Mouse (Mus musculus): ENCODE results near the gene Fen1. TPM values are rescaled to one million over a fixed set of nuclear protein-coding genes. Genes with fewer than 3 reads are reported as not detected.

The Fen1 gene
- 10 to 100 TPM; 41.0 to 50.0 TPM for total RNA-seq (2023)

DNA sequence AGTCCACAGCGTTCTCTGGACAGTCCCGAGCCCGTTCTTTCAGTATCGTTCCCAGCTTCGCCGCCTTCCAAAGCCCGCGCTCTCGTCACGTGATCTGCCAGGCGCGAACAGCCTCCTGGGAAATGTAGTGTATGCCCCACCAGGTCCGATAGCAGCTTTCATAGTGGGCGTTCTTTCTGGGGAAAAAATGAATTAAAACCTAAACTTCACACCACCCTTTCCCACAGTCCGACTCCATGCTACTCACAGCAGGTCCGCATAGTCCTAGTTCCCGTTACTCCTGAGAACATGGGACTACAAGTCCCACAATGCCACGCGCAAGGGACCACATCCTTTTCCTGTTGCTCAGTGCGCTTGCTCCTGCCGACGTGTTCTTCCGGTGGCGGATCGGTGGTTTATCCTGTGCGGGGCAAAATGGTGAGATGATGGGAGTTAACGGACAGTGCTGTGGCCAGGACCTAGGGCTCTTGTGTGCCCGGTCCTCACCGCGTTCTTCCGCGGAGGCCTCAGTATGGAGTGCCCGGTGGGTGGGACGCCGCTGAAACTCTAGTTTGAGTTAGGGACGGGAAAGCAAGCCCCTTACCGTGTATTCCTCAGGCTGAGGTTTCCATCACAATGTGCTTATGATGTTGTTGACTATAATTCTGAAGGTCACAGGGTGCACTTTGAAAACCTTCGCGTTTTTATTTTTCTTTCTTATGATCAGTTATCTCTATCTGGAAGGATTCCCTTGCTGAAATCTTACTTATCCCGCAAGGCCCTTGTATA, at the start of gene Fen1, which contains the start of gene Tmem258:
TSS of gene Fen1 (minus strand) at position 322 of the 768 bp plus-strand sequence.
TSS of gene Tmem258 (plus strand) at position 167 of the 768 bp plus-strand sequence.

DNA sequence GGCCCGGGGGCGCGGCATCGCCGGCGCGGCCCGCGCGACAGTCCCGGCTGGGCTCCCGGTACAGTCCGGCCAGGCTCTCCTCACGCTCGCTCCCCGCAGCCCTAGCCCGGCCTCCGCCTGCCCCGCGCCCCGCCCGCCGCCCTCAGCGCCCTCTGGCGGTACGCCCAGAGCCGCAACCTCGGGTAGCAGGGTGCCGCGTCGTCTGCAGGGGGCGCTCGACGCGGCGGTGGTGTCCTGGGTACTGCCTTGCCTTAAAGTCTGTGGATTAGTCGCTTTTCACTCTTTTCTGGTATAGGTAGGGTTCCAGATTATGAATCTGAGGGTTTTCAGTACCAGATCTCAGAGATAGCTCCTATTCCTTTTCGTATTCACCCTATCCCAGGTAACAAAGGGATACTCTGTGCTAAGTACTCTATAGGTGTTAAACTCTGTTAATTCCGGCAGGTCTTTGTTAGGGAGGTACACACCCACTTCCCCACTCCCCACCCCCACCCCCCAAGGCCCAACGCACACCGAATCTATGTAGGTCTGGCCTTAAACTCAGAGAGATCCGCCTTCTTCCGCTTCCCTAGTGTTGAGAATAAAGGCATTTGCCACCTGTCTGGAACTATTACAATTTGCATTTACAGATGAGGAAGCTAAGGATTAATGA, 36.8 kb upstream of the Fen1 start, which contains the start of gene Myrf:
TSS of gene Myrf (minus strand) at position 95 of the 652 bp plus-strand sequence.

DNA sequence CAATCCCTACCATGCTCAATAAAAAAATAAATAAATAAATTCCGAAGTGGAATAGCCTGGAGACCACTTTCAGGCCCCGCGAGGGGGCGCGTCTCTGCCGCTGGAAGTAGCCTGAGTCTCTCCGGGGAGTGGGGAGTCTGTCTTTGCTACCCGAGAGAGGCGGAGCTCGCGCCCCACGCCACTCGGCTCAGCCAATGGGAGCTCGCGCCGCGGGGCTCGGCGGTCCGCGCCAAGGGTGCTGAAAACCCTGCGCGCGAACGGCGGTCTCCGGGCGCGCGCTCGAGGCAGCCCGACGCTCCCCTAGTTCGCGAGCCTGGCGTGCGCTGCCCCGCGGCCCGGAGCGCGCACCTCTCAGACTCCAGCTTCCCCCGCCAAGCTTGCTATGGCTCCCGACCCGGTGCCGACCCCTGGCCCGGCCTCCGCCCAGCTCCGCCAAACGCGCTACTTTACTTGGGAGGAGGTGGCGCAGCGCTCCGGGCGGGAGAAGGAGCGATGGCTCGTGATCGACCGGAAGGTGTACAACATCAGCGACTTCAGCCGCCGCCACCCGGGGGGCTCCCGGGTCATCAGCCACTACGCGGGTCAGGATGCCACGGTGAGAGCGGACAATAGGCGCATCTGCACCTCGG, 21.2 kb downstream of the Fen1 start, which contains the start of gene Fads1:
TSS of gene Fads1 (plus strand) at position 219 of the 629 bp plus-strand sequence.

Other genes with a start within 250 kb of the Fen1 start
- gene Fth1, start 223.6 kb downstream of the Fen1 start, total RNA-seq (2023) = 1,000 to 10,000 TPM; 3,419 to 3,778 TPM
- not detected for gene Best1, start 202.5 kb downstream of the Fen1 start, total RNA-seq (2023)
- gene Rab3il1, start 202.5 kb downstream of the Fen1 start, total RNA-seq (2023) = 10 to 100 TPM in 1 of 2 experiments, 1 to 10 TPM in 1; 5.7 to 11.5 TPM
- gene Fads3, start 162.6 kb downstream of the Fen1 start, total RNA-seq (2023) = 10 to 100 TPM in 1 of 2 experiments, 1 to 10 TPM in 1; 6.7 to 11.5 TPM
- gene Fads2, start 102.4 kb downstream of the Fen1 start, total RNA-seq (2023) = 1 to 10 TPM; 5.8 to 7.5 TPM
- gene Fads1, start 21.3 kb downstream of the Fen1 start, total RNA-seq (2023) = 10 to 100 TPM; 11.8 to 12.1 TPM
- 100 to 1,000 TPM; 109 to 111 TPM for gene Tmem258, start 155 bp downstream of the Fen1 start, total RNA-seq (2023)
- under 1 TPM in 1 of 2 experiments, not detected in 1; 0.11 TPM for gene Myrf, start 36.6 kb upstream of the Fen1 start, total RNA-seq (2023)
- under 1 TPM; 0.15 to 0.18 TPM for gene Dagla, start 100.7 kb upstream of the Fen1 start, total RNA-seq (2023)
- gene Syt7, start 184.9 kb upstream of the Fen1 start, total RNA-seq (2023) = not detected